Mouse (Mus musculus) gastrocnemius, adult 2 months (tissue): Measurements from ENCODE around the gene Olfr617. TPM values are rescaled to one million over a fixed set of nuclear protein-coding genes. Genes with fewer than 3 reads are reported as not detected.
"Not testable (repeated sequence)": the region's sequence is repeated elsewhere in the genome, so short reads cannot be mapped to it uniquely, and the experiment has no call there.

Experiments used
- DNase-seq: peaks from one replicate; pipeline ENCODE4 v3.0.0; 2022
- H3K27ac ChIP-seq: fragments of 200-600 bp; 2 replicates; pipeline ENCODE4 v1.8.1; 2022; ENCODE audit warnings: mild to moderate bottlenecking
- H3K4me3 ChIP-seq: fragments of 200-600 bp; 2 replicates; pipeline ENCODE4 v1.8.1; 2022; ENCODE audit warnings: mild to moderate bottlenecking, moderate library complexity
- CTCF ChIP-seq: fragments of 200-600 bp; IDR thresholded peaks from 2 replicates; pipeline ENCODE4 v1.8.1; 2022; ENCODE audit warnings: antibody characterized with exemption, mild to moderate bottlenecking, moderate library complexity
- intact Hi-C: fragments of 180-260 bp; cut with DNase I; formaldehyde crosslinking; loops from one replicate; pipeline ENCODE4 v1.15.1; 2025
- long read RNA-seq, 2 experiments: library from polyadenylated mRNA; stranded (forward); transcript quantifications; one replicate each; pipeline ENCODE4 v2.0.0; 2021
- microRNA-seq: library from miRNA; unstranded; fragments of <30 nt; microRNA quantifications from one replicate; pipeline ENCODE4 v1.2.0, GENCODE M21; 2021
- total RNA-seq, 2 experiments: library from RNA; stranded (reverse); gene quantifications; 2 replicates each; pipeline ENCODE4 v1.2.3; 2021

Olfr617 gene
- total RNA-seq, result not detected
- long read RNA-seq, experiment 1, result 0 reads
- long read RNA-seq, experiment 2, result 0 reads

DNA sequence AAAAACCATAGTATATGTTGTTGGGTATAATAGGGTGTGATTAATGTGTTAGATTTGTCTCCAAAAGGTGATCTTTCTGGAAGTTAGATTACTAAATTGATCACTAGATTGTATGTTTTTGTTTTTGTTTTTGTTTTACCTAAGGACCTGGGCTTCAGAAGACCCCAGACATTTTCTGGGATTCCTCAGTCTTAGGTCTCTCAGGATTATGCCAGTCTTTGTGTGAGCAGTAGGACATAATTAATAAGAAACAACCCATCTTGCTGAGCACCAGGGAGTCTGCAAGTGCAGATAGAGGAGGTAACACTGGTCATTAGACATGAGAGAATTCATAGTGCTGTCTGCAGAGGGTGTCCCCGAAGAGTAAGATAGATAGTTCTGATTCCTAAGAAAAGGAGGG lies at the start of gene Olfr617:
TSS of gene Olfr617 (plus strand) at position 301 of the 400 bp plus-strand sequence.
- intact Hi-C loops, result loop anchor here (5.0 kb wide), 1 partner anchor 105 kb away; no protein-coding TSS in a partner anchor
- no peak for TF ChIP-seq CTCF

DNA sequence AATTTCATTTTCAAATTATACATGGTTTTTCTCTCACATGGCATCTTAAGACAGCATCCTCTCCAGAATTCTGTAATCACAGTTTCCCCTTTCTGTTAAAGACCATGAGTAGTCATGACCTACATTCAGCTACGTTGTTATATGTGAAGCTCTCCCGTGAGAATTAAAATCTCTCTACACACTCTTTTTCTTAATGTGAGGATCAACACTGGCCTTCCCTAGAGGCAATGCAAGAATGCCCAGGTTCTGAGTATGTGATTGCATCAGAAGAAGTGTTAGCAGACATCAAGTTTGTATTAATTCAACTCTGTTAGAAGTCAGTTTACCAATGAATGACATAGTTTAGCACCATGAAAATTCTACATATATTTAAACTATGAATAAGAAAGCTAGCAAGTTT lies 30.2 kb upstream of the Olfr617 start, which contains the start of gene Olfr612:
TSS of gene Olfr612 (minus strand) at position 101 of the 400 bp plus-strand sequence.
- H3K27ac ChIP-seq, intact Hi-C loops, DNase-seq, H3K4me3 ChIP-seq: not testable (repeated sequence)

More for the DNA sequence above, at the start of gene Olfr617:
- no peak for DNase-seq
- Histone ChIP-seq H3K27ac (no peak within 1 kb of the TSS), H3K4me3 (no peak within 1 kb of the TSS)

DNA sequence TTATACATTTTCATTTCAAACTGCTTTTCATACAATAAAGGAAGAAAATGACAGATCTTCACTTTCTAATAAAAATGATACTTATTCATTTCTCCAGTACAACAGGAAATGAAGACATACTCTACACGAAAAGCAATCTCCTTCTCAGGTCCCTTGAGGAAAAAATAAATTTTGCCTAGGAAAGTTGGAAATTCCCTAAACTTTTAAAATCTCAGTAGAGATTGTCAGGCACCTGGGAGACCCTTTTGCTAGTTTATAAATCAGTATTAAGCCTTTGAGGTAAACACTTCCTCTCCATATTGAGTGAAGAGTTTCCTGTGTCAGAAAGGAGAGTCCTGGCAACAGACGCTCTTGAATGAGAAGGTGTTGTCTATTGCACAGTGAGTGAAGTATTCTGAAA lies 25.1 kb upstream of the Olfr617 start, which contains the start of gene Olfr613:
TSS of gene Olfr613 (plus strand) at position 301 of the 400 bp plus-strand sequence.
- intact Hi-C loops, result no loop called here
- no peak within 1 kb of the TSS for H3K27ac ChIP-seq
- TF ChIP-seq CTCF, result no peak
- no peak within 1 kb of the TSS for H3K4me3 ChIP-seq
- DNase-seq, result no peak

DNA sequence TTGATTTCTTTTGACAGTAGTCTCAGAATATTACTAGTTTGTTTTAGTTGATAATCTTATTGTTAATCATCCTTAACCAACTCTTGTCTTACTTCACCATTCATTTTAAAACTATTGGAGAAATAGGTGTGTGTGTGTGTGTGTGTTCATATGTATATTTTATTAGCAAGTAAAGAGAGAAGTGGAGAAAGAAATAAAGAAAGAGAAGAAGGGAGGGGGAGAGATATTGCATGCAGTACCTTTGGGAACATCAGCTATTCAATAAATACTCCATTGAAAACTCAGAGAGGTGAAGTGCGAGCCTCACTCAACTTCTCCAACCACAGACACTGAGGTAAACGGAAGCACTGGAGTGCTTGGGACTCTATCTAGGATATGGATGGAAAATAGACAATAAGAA lies 17.1 kb upstream of the Olfr617 start, which contains the start of gene Olfr615:
TSS of gene Olfr615 (plus strand) at position 301 of the 400 bp plus-strand sequence.
- no peak for DNase-seq
- intact Hi-C loops, result no loop called here
- no peak for TF ChIP-seq CTCF
- no peak within 1 kb of the TSS for H3K4me3 ChIP-seq
- H3K27ac ChIP-seq, result no peak within 1 kb of the TSS

DNA sequence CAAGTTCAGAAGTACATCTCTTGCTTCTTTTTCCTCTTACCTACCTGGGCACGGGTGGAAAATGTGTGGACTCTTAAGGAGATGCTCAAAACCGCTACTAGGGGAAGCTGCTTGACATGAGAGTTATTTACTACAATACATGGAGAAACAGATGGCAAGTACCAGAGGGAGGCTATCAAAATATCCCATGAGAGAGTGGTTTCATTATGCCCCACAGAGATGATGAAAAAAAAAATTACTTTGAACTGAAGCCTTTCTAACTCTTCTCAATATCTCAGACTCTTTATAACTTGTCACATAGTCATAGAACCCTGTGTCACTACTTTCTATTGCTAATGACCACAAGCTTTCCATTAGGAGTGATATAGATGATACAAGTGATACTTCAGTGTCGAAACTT lies 3.8 kb upstream of the Olfr617 start, which contains the start of gene Olfr616:
TSS of gene Olfr616 (minus strand) at position 101 of the 400 bp plus-strand sequence.
- no peak within 1 kb of the TSS for H3K27ac ChIP-seq
- H3K4me3 ChIP-seq, result no peak within 1 kb of the TSS
- intact Hi-C loops, result no loop called here
- no peak for DNase-seq
- no peak for TF ChIP-seq CTCF

DNA sequence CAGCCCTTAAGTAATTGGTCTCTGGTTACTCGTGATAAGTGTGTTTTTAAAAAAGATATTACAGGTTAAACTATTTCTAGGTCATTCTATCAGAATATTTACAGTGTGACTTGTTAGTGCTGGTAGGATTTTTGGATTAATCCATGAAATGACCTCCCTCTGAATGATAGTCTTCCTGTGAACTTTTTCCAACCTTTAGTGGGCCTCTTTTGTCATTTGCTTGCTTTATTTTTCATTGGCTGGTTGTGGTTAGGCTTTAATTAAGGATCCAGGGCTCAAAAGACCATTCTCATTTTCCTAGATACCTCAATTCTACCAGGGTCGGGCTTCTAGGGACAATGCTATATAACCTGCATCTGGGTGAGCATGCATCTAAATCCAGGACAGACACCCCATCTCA lies 16.9 kb downstream of the Olfr617 start, which contains the start of gene Olfr618:
TSS of gene Olfr618 (plus strand) at position 301 of the 400 bp plus-strand sequence.
- no peak for DNase-seq
- TF ChIP-seq CTCF, result no peak
- no peak within 1 kb of the TSS for H3K27ac ChIP-seq
- no peak within 1 kb of the TSS for H3K4me3 ChIP-seq
- intact Hi-C loops, result no loop called here

DNA sequence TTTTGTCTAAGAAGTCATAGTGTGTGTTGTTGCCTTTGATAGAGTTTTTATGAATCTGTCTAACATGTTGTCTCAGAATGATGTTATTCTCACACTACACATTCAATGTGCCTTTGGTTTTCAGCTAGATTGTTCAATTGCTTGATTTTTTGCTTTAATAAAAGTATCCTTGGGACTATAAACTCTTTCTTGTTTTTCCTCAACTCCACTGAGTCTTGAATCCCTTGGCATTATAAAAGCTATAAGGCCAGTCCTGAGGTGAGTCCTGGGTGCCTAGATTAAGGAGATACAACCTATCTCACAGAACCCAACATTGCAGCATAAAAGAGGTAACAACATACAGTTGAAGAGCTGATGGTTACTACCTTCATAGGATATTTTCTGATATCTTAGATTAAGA lies 27.4 kb downstream of the Olfr617 start, which contains the start of gene Olfr619:
TSS of gene Olfr619 (plus strand) at position 301 of the 400 bp plus-strand sequence.
- H3K4me3 ChIP-seq, result no peak within 1 kb of the TSS
- intact Hi-C loops, result no loop called here
- no peak for DNase-seq
- H3K27ac ChIP-seq, result no peak within 1 kb of the TSS
- TF ChIP-seq CTCF, result no peak

DNA sequence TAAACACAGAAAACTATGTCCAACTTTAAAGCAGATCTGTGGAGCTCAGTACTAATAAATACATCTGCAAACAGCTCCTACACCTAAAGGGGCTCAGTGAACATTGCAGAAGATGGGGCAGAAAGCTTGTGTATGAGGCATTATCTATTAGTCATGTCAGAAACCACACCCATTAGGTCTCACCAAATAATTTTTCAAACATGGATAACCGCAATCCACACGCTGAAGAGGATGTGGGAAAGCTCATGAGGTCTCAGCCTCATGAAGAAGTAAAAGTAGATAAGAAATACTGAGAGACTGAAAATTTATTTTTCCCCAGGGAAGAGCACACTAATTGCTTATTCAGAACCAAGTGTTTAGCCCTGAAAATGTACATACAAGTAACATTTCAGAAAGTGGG lies 34.6 kb downstream of the Olfr617 start:
- no peak overlapping the region for H3K4me3 ChIP-seq
- intact Hi-C loops, result no loop called here
- DNase-seq, result no peak
- no peak for TF ChIP-seq CTCF
- no peak overlapping the region for H3K27ac ChIP-seq

DNA sequence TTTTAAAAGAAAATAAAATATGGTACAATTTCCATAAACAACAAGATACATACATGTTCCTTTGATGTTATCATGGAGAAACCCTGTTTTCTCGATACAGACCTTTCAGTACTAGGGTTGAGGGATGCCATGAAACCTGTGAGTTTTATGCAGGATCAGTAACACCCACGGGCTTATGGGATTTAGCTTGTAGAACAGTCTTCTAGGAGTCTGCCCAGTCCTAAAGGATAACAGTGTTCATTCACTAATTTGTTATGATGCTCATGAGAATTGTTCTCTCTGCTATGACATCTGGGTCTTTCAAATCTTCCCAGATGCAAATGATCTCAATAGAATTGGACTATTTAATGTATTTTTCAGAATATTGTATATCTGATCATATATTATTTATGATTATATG lies 39.6 kb downstream of the Olfr617 start, which contains the start of gene Olfr620:
TSS of gene Olfr620 (minus strand) at position 101 of the 400 bp plus-strand sequence.
- Histone ChIP-seq H3K27ac (no peak within 1 kb of the TSS), H3K4me3 (no peak within 1 kb of the TSS)
- DNase-seq, result no peak
- TF ChIP-seq CTCF, result no peak
- intact Hi-C loops, result no loop called here

Small RNAs within 50 kb of the gene (microRNA-seq; reads per million reads assigned to microRNA genes)
- not detected for gene Gm26506

Other genes with a start within 250 kb of the Olfr617 start
- not detected for gene Olfr598, start 249.5 kb upstream of the Olfr617 start, total RNA-seq
- gene Olfr599, start 237.1 kb upstream of the Olfr617 start, total RNA-seq, result not detected
- gene Olfr600, start 223.4 kb upstream of the Olfr617 start, total RNA-seq, result not detected
- not detected for gene Olfr601, start 210.4 kb upstream of the Olfr617 start, total RNA-seq
- not detected for gene Olfr603, start 186.9 kb upstream of the Olfr617 start, total RNA-seq
- not detected for gene Usp17lc, start 158.0 kb upstream of the Olfr617 start, total RNA-seq
- not detected for gene Olfr605, start 127.6 kb upstream of the Olfr617 start, total RNA-seq
- not detected for gene Olfr606, start 124.0 kb upstream of the Olfr617 start, total RNA-seq
- not detected for gene Olfr607, start 108.9 kb upstream of the Olfr617 start, total RNA-seq
- gene Olfr608, start 103.2 kb upstream of the Olfr617 start, total RNA-seq, result not detected
- not detected for gene Olfr609, start 75.0 kb upstream of the Olfr617 start, total RNA-seq
- not detected for gene Olfr610, start 60.9 kb upstream of the Olfr617 start, total RNA-seq
- gene Olfr611, start 52.2 kb upstream of the Olfr617 start, total RNA-seq, result not detected
- not detected for gene Olfr612, start 30.3 kb upstream of the Olfr617 start, total RNA-seq
- gene Olfr613, start 25.0 kb upstream of the Olfr617 start, total RNA-seq, result not detected
- not detected for gene Olfr615, start 17.0 kb upstream of the Olfr617 start, total RNA-seq
- gene Olfr616, start 3.9 kb upstream of the Olfr617 start, total RNA-seq, result not detected
- gene Olfr618, start 17.0 kb downstream of the Olfr617 start, total RNA-seq, result not detected
- gene Olfr619, start 27.5 kb downstream of the Olfr617 start, total RNA-seq, result not detected
- not detected for gene Olfr620, start 39.5 kb downstream of the Olfr617 start, total RNA-seq
- not detected for gene Olfr622, start 69.6 kb downstream of the Olfr617 start, total RNA-seq
- not detected for gene Olfr623, start 90.6 kb downstream of the Olfr617 start, total RNA-seq
- not detected for gene Olfr624, start 98.1 kb downstream of the Olfr617 start, total RNA-seq
- not detected for gene Olfr625-ps1, start 109.7 kb downstream of the Olfr617 start, total RNA-seq
- gene Olfr243, start 141.6 kb downstream of the Olfr617 start, total RNA-seq, result not detected
- not detected for gene Olfr628, start 157.3 kb downstream of the Olfr617 start, total RNA-seq
- gene Olfr629, start 171.9 kb downstream of the Olfr617 start, total RNA-seq, result not detected
- gene Olfr630, start 184.3 kb downstream of the Olfr617 start, total RNA-seq, result not detected
- gene Olfr69, start 198.5 kb downstream of the Olfr617 start, total RNA-seq, result not detected
- not detected for gene Olfr68, start 206.6 kb downstream of the Olfr617 start, total RNA-seq
- not detected for gene Olfr67, start 218.8 kb downstream of the Olfr617 start, total RNA-seq
- gene Hbb-bt, start 240.9 kb downstream of the Olfr617 start, total RNA-seq, result 10 to 100 TPM; 20.6 to 29.2 TPM